Mouse (Mus musculus) limb, embryonic 10.5 days (tissue): Measurements from ENCODE around the gene Ncor1. TPM values are rescaled to one million over a fixed set of nuclear protein-coding genes. Genes with fewer than 3 reads are reported as not detected.
A peak's percentile ranks its signal among the peaks of the same experiment; 100 is the strongest.
"Not testable (repeated sequence)": the region's sequence is repeated elsewhere in the genome, so short reads cannot be mapped to it uniquely, and the experiment has no call there.

Experiments used
- DNase-seq: peaks from one replicate; pipeline ENCODE4 v3.0.0-alpha.2; 2017; ENCODE audit warnings: low spot score
- H3K27ac ChIP-seq: fragments of 300-500 bp; sonication (generic); 2 replicates; pipeline ENCODE4 v1.5.1; 2016; ENCODE audit warnings: mild to moderate bottlenecking
- H3K27me3 ChIP-seq: fragments of 300-500 bp; sonication (generic); 2 replicates; pipeline ENCODE4 v1.6.1; 2016; ENCODE audit warnings: low read depth, mild to moderate bottlenecking; ENCODE audit not compliant: poor library complexity, severe bottlenecking
- H3K36me3 ChIP-seq: fragments of 300-500 bp; sonication (generic); 2 replicates; pipeline ENCODE4 v1.6.1; 2016; ENCODE audit warnings: mild to moderate bottlenecking, moderate library complexity
- H3K4me1 ChIP-seq: fragments of 300-500 bp; sonication (generic); 2 replicates; pipeline ENCODE4 v1.6.1; 2016
- H3K4me3 ChIP-seq: fragments of 300-500 bp; sonication (generic); 2 replicates; pipeline ENCODE4 v1.5.1; 2016; ENCODE audit warnings: mild to moderate bottlenecking, moderate library complexity
- H3K9me3 ChIP-seq: fragments of 300-500 bp; sonication (generic); replicated peaks from 2 replicates; pipeline ENCODE4 v1.6.1; 2016; ENCODE audit warnings: mild to moderate bottlenecking
- WGBS: fragments of 180-500 bp; shearing (Covaris S2); methylation state at CpG from one replicate; pipeline ENCODE4 v1.1.7; 2016; 5-methylcytosine and 5-hydroxymethylcytosine counted together
- polyA plus RNA-seq: library from polyadenylated mRNA; unstranded; fragments of >200 nt; fragmentation: Nextera tagmentation; extraction: Ambion mirVana; gene quantifications from 2 replicates; pipeline ENCODE4 v1.2.1, GENCODE M21; 2016

The Ncor1 gene
- polyA plus RNA-seq, 1 experiment from 2014 or later = 144 TPM

DNA sequence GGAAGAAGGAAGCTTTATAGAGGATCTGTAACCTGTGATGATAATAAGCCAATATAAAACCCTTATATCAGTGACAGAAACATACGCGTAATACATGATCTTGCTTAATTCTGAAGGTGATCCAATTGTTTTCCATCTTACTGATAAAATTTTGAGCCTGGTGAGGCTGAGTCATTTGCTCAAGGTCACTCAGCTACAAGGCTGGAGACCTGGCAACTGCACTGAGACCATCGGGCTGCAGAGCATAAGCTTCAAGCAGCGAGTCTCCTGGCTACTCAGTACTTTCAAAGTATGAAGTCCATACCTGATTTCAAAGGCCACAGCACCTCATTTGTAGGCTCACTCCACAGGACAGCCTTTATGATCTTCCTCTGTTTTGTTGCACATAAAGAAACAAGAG is 17.8 kb upstream of the Ncor1 start:
- Histone ChIP-seq H3K4me1 (no peaks in the 10 kb centered on the region), H3K4me3 (no peak overlapping the region), H3K36me3 (no peaks in the 10 kb centered on the region), H3K27ac (no peak overlapping the region), H3K9me3 (no peaks in the 10 kb centered on the region), H3K27me3 (no peaks in the 10 kb centered on the region)
- no peak for DNase-seq
- WGBS = 95% methylated on average over 4 of the region's 4 CpGs

DNA sequence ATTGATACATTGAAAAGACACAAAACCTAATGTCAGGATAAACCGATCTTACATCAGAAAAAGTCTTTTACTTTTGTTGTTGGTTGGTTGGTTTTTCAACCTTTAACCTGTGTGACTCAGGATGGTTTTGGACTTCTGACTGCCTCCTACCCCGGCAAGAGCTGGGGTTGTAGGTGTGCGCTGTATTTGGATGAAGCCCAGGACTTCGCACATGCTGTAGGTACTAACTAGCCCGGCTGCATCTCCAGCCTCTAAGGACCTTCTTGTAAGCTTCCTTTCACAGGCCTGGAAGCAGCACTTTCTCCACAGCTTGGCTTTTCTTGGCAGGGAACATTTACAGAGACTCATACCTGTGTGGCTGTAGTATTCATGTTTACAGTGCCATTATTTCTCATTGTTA is 15.2 kb upstream of the Ncor1 start:
- DNase-seq = no peak
- 94% methylated on average over 5 of the region's 5 CpGs for WGBS

DNA sequence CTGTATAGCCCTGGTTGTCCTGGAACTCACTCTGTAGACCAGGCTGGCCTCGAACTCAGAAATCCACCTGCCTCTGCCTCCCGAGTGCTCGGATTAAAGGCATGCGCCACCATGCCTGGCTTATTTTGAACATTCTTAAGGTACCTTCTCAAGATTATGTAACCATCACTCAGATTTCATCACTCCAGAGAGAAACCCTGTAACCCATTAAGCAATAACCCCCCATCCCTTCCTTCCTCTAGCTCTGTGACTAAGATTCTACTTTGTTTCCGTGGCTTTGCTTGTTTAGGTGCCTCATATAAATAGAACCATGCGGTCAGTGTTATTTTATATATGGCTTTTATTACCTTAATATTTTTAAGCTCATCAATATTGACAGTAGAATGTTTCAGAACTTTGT is 12.1 kb upstream of the Ncor1 start:
- Histone ChIP-seq H3K4me1 (no peaks in the 10 kb centered on the region), H3K27me3 (no peaks in the 10 kb centered on the region), H3K36me3 (no peaks in the 10 kb centered on the region), H3K4me3 (no peak overlapping the region), H3K9me3 (no peaks in the 10 kb centered on the region), H3K27ac (no peak overlapping the region)
- DNase-seq = no peak
- WGBS = 92% methylated on average over 6 of the region's 6 CpGs

More for the DNA sequence above, 15.2 kb upstream of the Ncor1 start:
- no peaks in the 10 kb centered on the region for H3K9me3 ChIP-seq
- no peaks in the 10 kb centered on the region for H3K4me1 ChIP-seq
- no peak overlapping the region for H3K4me3 ChIP-seq
- no peak overlapping the region for H3K27ac ChIP-seq
- no peaks in the 10 kb centered on the region for H3K27me3 ChIP-seq
- H3K36me3 ChIP-seq = no peaks in the 10 kb centered on the region

DNA sequence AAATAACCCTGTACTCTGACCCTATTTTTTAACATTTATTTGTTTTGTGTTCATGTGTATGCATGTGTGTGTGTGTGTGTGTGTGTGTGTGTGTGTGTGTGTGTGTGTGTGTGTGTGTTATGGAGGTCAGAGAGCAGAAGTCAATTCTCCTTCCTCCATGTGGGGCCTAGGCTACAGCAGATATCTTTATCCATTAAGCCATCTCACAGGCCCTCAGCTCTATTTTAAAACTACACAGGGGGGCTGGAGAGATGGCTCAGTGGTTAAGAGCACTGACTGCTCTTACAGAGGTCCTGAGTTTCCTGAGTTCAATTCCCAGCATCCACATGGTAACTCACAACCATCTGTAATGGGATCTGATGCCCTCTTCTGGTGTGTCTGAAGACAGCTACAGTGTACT is 8.9 kb upstream of the Ncor1 start:
- not testable (repeated sequence) for H3K36me3 ChIP-seq, H3K27ac ChIP-seq, H3K4me3 ChIP-seq, H3K27me3 ChIP-seq, DNase-seq, H3K4me1 ChIP-seq, H3K9me3 ChIP-seq

DNA sequence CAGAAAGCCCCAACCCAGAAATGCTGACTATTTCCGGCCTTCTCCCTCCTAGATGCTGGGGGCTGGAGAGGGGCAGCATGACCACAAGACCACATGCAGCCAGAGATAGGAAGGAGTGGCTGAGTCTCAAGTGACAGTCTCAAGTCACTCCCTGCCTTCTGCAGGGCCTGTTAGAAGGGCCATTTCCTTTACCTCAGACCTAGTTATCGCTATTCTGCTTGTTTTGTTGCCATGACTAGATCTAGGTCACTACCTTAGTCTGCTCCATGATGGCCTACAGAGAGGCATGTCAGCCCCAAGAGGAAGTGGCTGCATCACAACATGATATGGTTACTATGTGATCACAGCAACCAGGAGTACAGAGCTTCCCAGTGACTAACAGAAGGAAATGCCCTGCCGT is 8.2 kb upstream of the Ncor1 start:
- DNase-seq = no peak
- Histone ChIP-seq H3K36me3 (no peaks in the 10 kb centered on the region), H3K9me3 (no peaks in the 10 kb centered on the region), H3K4me1 (no peaks in the 10 kb centered on the region), H3K27me3 (no peaks in the 10 kb centered on the region), H3K27ac (no peak overlapping the region), H3K4me3 (no peak overlapping the region)
- WGBS = 86% methylated on average over 3 of the region's 3 CpGs

DNA sequence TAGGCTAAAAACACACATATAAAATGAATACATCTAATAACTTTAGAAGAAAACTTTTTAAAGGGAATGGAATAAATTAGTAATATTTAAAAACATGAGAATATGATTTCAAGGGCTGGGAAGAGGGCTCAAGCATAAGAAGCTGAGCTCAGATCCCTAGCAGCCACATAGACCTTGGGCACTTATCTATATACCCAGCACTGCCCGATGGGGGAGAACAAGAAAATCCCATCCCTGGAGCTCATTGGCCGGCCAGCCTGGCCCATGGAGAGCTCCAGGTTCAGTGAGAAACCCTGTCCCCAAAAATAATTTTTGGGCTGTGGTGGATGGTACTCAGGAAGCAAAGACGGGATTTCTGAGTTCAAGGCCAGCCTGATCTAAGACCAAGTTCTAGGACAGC is 7.5 kb upstream of the Ncor1 start:
- DNase-seq = no peak
- H3K36me3 ChIP-seq = no peaks in the 10 kb centered on the region
- no peak overlapping the region for H3K27ac ChIP-seq
- H3K9me3 ChIP-seq = no peaks in the 10 kb centered on the region
- no peaks in the 10 kb centered on the region for H3K27me3 ChIP-seq
- no peaks in the 10 kb centered on the region for H3K4me1 ChIP-seq
- H3K4me3 ChIP-seq = no peak overlapping the region
- 90% methylated on average over 3 of the region's 3 CpGs for WGBS

DNA sequence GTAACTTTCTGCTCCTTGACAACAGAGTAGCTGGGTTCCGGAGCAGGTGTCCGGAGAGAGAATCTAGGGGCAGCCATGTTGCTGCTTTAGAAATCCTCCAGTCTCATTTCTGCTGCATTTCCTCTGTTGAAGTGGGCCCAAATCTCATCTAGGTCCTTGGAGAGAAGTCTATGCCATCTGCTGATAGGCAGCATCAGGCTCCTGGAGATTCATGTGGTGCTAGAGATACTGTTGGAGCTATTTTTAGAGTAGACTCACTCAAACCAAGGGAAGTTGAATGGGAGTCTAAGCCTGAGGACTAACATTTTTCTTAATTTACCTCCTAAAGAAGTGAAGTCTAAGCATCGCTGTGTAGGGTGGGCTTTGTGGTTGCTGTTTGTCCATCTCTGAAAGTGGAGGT is 6.4 kb upstream of the Ncor1 start:
- H3K27ac ChIP-seq = no peak overlapping the region
- no peak for DNase-seq
- no peaks in the 10 kb centered on the region for H3K36me3 ChIP-seq
- no peak overlapping the region for H3K4me3 ChIP-seq
- no peaks in the 10 kb centered on the region for H3K9me3 ChIP-seq
- no peaks in the 10 kb centered on the region for H3K27me3 ChIP-seq
- H3K4me1 ChIP-seq = no peaks in the 10 kb centered on the region; the same call in 1 of the 2 replicates
- 95% methylated on average over 3 of the region's 3 CpGs for WGBS

DNA sequence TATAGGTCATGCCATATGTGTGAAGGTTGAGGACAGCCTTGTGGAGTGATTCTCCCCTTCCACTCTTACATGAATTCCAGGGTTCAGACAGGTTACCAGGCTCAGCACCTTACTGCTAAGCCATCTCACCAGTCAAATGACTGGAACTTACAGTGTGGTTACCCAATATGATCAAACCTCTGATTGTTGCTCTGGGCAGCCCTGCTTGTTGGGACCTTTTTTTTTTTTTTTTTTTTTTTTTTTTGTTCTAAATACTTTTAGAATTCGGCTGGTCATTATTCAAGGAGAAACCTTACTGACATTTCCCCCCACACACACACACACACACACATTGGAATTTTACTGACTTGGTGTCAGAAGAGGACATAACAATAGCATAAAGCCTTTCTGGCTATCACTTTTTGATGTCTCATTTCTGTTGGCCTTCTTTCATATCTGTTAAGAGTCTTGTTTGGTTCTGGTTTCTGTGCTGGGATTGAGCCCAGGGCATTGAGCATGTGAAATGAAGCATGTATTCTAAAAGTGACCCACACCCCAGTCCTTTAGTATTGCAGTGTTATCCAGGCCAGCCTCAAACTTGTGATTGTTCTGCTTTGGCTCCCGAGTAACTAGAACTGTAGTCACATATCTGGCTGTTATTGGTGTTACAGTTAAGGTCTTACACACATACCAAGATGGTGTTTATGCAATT is 5.0 kb upstream of the Ncor1 start:
- no peak for DNase-seq
- Histone ChIP-seq H3K4me1 (no peaks in the 10 kb centered on the region; the same call in 1 of the 2 replicates), H3K36me3 (no peaks in the 10 kb centered on the region), H3K27ac (no peak overlapping the region), H3K9me3 (no peaks in the 10 kb centered on the region), H3K27me3 (no peaks in the 10 kb centered on the region), H3K4me3 (no peak overlapping the region)
- 82% methylated on average over 2 of the region's 2 CpGs for WGBS

DNA sequence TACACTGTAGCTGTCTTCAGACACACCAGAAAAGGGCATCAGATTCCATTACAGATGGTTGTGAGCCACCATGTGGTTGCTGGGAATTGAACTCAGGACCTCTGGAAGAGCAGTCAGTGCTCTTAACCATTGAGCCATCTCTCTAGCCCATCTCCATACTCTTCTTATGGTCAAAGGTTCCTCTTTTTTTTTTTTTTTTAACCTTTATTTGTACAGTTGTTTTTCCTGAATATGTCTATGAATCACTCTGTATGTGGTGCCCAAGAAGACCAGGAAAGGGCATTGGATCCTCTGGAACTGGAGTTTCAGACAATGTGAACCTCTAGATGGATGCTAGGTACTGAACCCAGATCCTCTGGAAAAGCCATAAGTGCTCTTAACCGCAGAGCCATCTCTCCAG is 4.2 kb upstream of the Ncor1 start:
- not testable (repeated sequence) for H3K36me3 ChIP-seq, H3K4me1 ChIP-seq, DNase-seq, H3K4me3 ChIP-seq, H3K9me3 ChIP-seq, H3K27me3 ChIP-seq, H3K27ac ChIP-seq
- WGBS = 98% methylated on average over 1 of the region's 1 CpGs

DNA sequence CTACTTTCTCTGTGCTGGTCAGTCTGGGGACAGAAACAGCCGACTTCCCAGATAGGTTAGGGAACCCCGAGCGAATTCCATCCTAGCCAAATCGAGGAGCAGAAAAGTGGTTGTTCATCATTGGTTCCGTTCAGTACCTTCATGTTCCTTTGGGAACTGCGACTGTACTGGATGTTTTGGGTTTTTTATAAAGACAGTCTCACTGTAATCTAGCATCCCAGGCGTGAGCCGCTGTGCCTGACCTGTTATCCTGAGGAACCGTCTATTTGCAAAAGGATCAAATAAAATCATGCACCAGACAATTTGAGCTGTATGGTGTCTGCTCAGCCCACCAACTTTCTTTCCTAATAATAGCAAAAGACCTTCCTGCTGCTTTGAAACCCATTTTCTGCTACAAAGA is 439 bp upstream of the Ncor1 start:
- Histone ChIP-seq H3K9me3 (no peaks in the 10 kb centered on the region), H3K36me3 (peaks cover 2% of the 10 kb centered on the region; the same call in 1 of the 2 replicates), H3K27ac (peak overlapping the region; percentile 100), H3K4me3 (peak overlapping the region; percentile 96), H3K4me1 (peaks cover 6% of the 10 kb centered on the region), H3K27me3 (no peaks in the 10 kb centered on the region)
- WGBS = 4% methylated on average over 9 of the region's 9 CpGs
- DNase-seq = no peak

DNA sequence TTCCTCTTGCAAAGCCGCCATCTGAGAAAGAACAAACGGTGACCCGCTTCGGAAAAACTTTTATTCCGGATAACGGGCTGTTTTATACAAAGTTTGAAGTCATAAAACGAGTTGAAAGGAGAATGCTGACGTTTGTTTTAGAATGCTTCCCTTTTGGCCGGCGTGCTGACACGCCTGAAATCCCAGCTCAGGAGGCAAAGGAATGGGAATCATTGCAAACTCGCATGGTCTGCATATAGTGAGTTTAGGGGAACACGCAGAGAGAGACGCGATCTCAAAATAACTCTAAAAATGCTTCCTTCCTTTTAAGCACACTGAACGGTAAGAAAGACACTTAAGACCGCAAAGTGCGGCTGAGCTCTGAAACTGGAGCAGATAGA is 460 bp downstream of the Ncor1 start:
- no peak for DNase-seq
- WGBS = under 1% methylated on average over 18 of the region's 18 CpGs
- peak overlapping the region; percentile 96 for H3K4me3 ChIP-seq

DNA sequence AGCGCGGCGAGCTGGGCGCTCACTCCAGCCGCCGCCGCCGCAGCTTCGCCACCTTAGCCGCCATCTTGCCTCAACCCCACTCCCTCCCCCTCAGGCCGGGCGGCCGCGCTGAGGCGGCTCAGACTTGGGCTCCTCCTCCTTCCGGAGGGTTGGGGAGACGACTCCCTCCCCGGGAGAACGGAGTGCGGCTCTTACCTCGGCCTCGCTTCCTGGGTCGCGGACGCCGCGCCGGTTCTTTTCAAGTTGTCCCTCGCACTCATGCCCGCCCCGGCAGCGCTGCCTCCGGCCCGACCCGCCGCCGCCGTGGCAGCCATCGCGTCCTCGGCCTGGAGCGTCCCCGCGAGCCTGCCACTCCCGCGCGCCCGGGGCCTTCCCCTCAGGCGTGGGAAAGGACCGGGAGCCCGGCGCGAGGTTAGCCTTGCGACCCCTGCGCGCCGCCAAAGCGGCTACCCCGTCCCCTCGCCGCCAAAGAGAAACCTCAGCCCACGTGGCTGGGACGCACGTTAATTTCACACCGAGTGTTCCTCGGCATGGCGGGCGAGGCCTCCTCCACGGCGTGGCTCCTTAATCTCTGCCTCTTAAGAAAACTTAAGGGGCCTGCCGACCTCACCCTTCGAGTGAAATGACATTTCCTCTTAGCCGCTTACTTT is 975 bp downstream of the Ncor1 start:
- peak; percentile 91 for DNase-seq
- H3K36me3 ChIP-seq = peaks cover 9% of the 10 kb centered on the region
- no peaks in the 10 kb centered on the region for H3K27me3 ChIP-seq
- H3K27ac ChIP-seq = peak overlapping the region; percentile 100
- H3K9me3 ChIP-seq = no peaks in the 10 kb centered on the region
- peak overlapping the region; percentile 96 for H3K4me3 ChIP-seq
- H3K4me1 ChIP-seq = peaks cover 6% of the 10 kb centered on the region
- under 1% methylated on average over 71 of the region's 73 CpGs for WGBS

More for the DNA sequence above, 460 bp downstream of the Ncor1 start:
- peak overlapping the region; percentile 100 for H3K27ac ChIP-seq
- H3K9me3 ChIP-seq = no peaks in the 10 kb centered on the region
- H3K36me3 ChIP-seq = peaks cover 6% of the 10 kb centered on the region; the same call in 1 of the 2 replicates
- H3K27me3 ChIP-seq = no peaks in the 10 kb centered on the region
- H3K4me1 ChIP-seq = peaks cover 6% of the 10 kb centered on the region

DNA sequence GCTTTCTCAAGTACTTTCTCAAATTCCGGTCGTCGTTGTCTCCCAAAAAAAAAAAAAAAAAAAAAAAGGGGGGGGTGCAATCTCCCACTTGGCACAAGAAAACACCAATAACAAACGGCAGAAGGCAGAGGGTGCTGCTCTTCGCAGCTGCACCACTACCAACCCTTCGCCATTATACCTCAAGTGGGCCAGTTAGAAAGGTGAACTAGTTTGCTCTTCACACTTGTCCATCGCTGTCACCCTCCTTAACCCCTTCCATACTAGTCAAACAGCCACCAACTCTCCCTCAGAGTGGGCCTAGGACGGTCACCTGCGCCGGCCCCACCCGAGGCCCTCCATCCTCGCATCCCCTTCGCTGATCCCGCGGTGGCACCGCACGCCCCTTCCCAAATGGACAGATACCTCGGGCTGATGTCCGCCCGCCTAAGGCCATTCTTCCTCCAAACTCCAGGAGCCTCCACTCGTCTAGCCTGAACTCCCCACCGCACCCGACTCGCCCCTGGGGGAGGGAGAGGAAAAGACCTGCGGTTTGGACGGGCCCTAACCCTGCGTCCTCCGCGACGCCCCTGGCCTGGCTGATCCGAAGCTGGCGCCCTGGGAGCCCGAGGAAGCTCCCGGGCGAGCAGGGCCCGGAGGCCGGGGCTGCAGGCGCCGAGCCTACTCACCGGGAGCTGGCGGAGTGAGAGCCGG is 1.7 kb downstream of the Ncor1 start:
- WGBS = under 1% methylated on average over 42 of the region's 42 CpGs
- H3K27me3 ChIP-seq = no peaks in the 10 kb centered on the region

More for the DNA sequence above, 1.7 kb downstream of the Ncor1 start:
- H3K4me3 ChIP-seq = peak overlapping the region; percentile 96
- peak overlapping the region; percentile 100 for H3K27ac ChIP-seq
- no peaks in the 10 kb centered on the region for H3K9me3 ChIP-seq
- peak; percentile 79 for DNase-seq
- H3K36me3 ChIP-seq = peaks cover 12% of the 10 kb centered on the region
- H3K4me1 ChIP-seq = peaks cover 6% of the 10 kb centered on the region
